Mouse (Mus musculus): ENCODE measurements around the gene Pqlc3.

- no peak for TF ChIP-seq GATA1 (IDR thresholded peaks at IDR 0.05; ENCODE audit: borderline replicate concordance, low read length)
- TF ChIP-seq FLI1 (IDR thresholded peaks at IDR 0.05; ENCODE audit: low read length), result no peak
Measured at GRCm38 (mm10) chr12:16999739-17000497, at the start of gene Pqlc3.

All from megakaryocyte, embryonic 14.5 days (primary cell).